Mouse (Mus musculus) forebrain, embryonic 12.5 days (tissue): Measurements from ENCODE around the gene Tmcc2. TPM values are rescaled to one million over a fixed set of nuclear protein-coding genes. Genes with fewer than 3 reads are reported as not detected.

ENCODE experiments used
- ATAC-seq: fragments of 200-750 bp; cut with Nextera tagmentation; 2 replicates; pipeline ENCODE4 v1.8.0; 2017; ENCODE audit warnings: moderate TSS enrichment; ENCODE audit not compliant: low FRiP score
- H3K27ac ChIP-seq: fragments of 300-500 bp; sonication (generic); 2 replicates; pipeline ENCODE4 v1.5.1; 2016; ENCODE audit warnings: mild to moderate bottlenecking
- H3K27me3 ChIP-seq: fragments of 300-500 bp; sonication (generic); 2 replicates; pipeline ENCODE4 v1.6.1; 2016; ENCODE audit warnings: mild to moderate bottlenecking
- H3K36me3 ChIP-seq: fragments of 300-500 bp; sonication (generic); replicated peaks from 2 replicates; pipeline ENCODE4 v1.6.1; 2016; ENCODE audit warnings: mild to moderate bottlenecking
- H3K4me1 ChIP-seq: fragments of 300-500 bp; sonication (generic); 2 replicates; pipeline ENCODE4 v1.6.1; 2016
- H3K4me2 ChIP-seq: fragments of 300-500 bp; sonication (generic); 2 replicates; pipeline ENCODE4 v1.6.1; 2016; ENCODE audit warnings: mild to moderate bottlenecking, moderate library complexity
- H3K4me3 ChIP-seq: fragments of 300-500 bp; sonication (generic); replicated peaks from 2 replicates; pipeline ENCODE4 v1.5.1; 2016; ENCODE audit warnings: mild to moderate bottlenecking
- H3K9ac ChIP-seq: fragments of 300-500 bp; sonication (generic); 2 replicates; pipeline ENCODE4 v1.6.1; 2016; ENCODE audit warnings: mild to moderate bottlenecking
- H3K9me3 ChIP-seq: fragments of 300-500 bp; sonication (generic); 2 replicates; pipeline ENCODE4 v1.6.1; 2016
- WGBS: fragments of 180-500 bp; shearing (Covaris S2); methylation state at CpG from one replicate; pipeline ENCODE4 v1.1.7; 2016; 5-methylcytosine and 5-hydroxymethylcytosine counted together
- polyA plus RNA-seq: library from polyadenylated mRNA; unstranded; fragments of >200 nt; fragmentation: Nextera tagmentation; extraction: Ambion mirVana; gene quantifications from 2 replicates; pipeline ENCODE4 v1.2.1, GENCODE M21; 2016

The Tmcc2 gene
- polyA plus RNA-seq, 1 experiment from 2014 or later, result 26.9 TPM

DNA sequence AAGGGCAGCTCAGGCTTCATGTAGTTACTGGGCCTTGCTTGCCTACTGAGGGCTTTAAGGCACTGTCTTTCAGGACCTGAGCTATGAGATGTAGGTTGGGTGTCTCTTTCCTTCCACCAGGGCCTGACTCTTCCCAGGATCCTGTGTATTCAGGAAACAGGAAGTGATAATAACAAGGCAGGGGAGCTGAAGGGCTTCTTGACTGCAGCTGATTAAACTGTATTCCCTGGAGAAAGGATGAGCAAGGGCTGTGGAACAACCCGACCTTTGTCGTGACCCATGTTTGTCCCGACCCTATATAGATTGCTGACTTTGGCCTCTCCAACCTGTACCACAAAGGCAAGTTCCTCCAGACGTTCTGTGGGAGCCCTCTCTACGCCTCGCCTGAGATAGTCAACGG lies 61.4 kb downstream of the Tmcc2 start:
- H3K4me3 ChIP-seq, result no peak overlapping the region
- 0 out of 2 replicates have a peak overlapping the region, but pooled peaks have one; percentile 93 for H3K27ac ChIP-seq
- peaks cover 96% of the 10 kb centered on the region for H3K4me1 ChIP-seq
- H3K9me3 ChIP-seq, result no peaks in the 10 kb centered on the region
- H3K9ac ChIP-seq, result no peak overlapping the region
- ATAC-seq, result no peak
- 87% methylated on average over 7 of the region's 7 CpGs for WGBS
- H3K36me3 ChIP-seq, result peaks cover 76% of the 10 kb centered on the region
- H3K4me2 ChIP-seq, result no peak overlapping the region
- H3K27me3 ChIP-seq, result no peaks in the 10 kb centered on the region

- H3K27me3 ChIP-seq, result no peaks in the 10 kb centered on the region
- peak overlapping the region; percentile 25; the same call in 1 of the 2 replicates for H3K27ac ChIP-seq
- H3K9ac ChIP-seq, result no peak overlapping the region
- no peak overlapping the region for H3K4me3 ChIP-seq
- ATAC-seq, result no peak
- peaks cover 81% of the 10 kb centered on the region for H3K36me3 ChIP-seq
- 91% methylated on average over 3 of the region's 3 CpGs for WGBS
- H3K4me1 ChIP-seq, result peaks cover 96% of the 10 kb centered on the region
- no peak overlapping the region for H3K4me2 ChIP-seq
- H3K9me3 ChIP-seq, result no peaks in the 10 kb centered on the region
Observed at GRCm38 (mm10) chr1:132328565-132328964, 62.5 kb downstream of the Tmcc2 start.

DNA sequence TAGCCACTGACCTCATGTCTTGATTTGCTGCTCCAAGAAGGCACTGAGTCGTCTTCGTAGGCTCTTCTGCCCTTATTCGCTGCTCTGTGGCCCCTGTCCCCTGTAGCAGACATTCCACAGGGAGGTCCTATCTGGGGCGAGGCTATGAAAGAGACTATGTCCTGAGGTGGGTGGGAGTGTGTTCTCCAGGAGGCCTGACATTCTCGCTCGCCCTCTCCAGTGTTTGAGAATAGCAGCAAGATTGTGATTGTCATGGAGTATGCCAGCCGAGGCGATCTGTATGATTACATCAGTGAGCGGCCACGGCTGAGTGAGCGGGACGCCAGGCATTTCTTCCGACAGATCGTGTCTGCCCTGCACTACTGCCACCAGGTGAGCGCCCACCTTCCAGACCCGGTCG lies 63.6 kb downstream of the Tmcc2 start:
- Histone ChIP-seq H3K9ac (no peak overlapping the region; the same call in 1 of the 2 replicates), H3K27me3 (no peaks in the 10 kb centered on the region), H3K4me1 (peaks cover 96% of the 10 kb centered on the region), H3K4me2 (peak overlapping the region; percentile 6; the same call in 1 of the 2 replicates), H3K4me3 (no peak overlapping the region), H3K36me3 (peaks cover 78% of the 10 kb centered on the region), H3K27ac (peak overlapping the region; percentile 80), H3K9me3 (no peaks in the 10 kb centered on the region)
- 87% methylated on average over 17 of the region's 17 CpGs for WGBS
- ATAC-seq, result no peak

- peaks cover 96% of the 10 kb centered on the region for H3K4me1 ChIP-seq
- no peak overlapping the region for H3K4me3 ChIP-seq
- no peaks in the 10 kb centered on the region for H3K27me3 ChIP-seq
- ATAC-seq, result peak; percentile 13; the same call in 1 of the 2 replicates
- peaks cover 71% of the 10 kb centered on the region for H3K36me3 ChIP-seq
- H3K27ac ChIP-seq, result peak overlapping the region; percentile 80
- H3K4me2 ChIP-seq, result no peak overlapping the region
- WGBS, result 50% methylated on average over 9 of the region's 9 CpGs
- H3K9me3 ChIP-seq, result no peaks in the 10 kb centered on the region
- H3K9ac ChIP-seq, result no peak overlapping the region
Observed at GRCm38 (mm10) chr1:132326777-132327176, 64.3 kb downstream of the Tmcc2 start.

- Histone ChIP-seq H3K9ac (no peak overlapping the region), H3K36me3 (peaks cover 43% of the 10 kb centered on the region), H3K4me1 (peaks cover 100% of the 10 kb centered on the region), H3K27ac (peak overlapping the region; percentile 99), H3K27me3 (no peaks in the 10 kb centered on the region), H3K4me3 (no peak overlapping the region; the same call in 1 of the 2 replicates), H3K4me2 (peak overlapping the region; percentile 44), H3K9me3 (no peaks in the 10 kb centered on the region)
- ATAC-seq, result peak; percentile 88
- WGBS, result 6% methylated on average over 13 of the region's 13 CpGs
Observed at GRCm38 (mm10) chr1:132322711-132323542, 68.2 kb downstream of the Tmcc2 start.

DNA sequence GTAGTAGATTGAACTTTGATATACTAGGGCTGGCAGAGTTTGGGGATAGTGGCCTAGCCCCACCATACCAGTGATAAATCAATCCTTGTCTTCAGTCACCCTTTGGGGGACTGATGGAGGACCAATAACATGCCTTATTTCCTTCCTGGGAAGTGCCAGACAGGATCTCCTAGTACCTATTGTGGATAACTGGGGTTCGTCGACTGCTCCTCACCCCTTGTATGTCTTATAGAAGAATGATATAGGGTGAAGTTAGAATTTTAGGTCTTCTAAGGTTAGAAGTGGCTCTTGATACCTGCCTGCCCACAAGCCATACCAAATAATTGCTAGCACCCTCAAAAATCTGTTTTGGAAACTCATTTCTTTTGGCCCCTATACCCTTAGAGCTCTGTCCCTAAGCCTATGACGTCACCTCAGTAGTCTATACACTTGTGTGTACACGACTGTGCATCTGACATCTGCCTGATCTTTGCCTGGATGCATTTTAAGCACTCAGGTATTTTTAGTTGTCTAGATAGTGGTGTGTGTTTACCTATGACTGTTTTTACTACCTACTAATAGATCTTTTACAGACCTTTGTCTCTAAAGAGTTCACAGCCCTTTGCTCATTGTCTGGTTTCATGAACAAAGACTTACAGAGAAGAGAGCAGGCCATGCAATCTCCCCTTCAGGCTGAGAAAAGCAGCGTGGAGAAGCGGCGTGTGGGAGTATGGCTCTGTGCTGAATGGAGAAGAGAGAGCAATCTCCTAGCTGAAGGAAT lies 69.1 kb downstream of the Tmcc2 start:
- Histone ChIP-seq H3K9ac (0 out of 2 replicates have a peak overlapping the region, but pooled peaks have one; percentile 17), H3K4me3 (no peak overlapping the region), H3K27ac (peak overlapping the region; percentile 99), H3K9me3 (no peaks in the 10 kb centered on the region), H3K4me2 (peak overlapping the region; percentile 44), H3K27me3 (no peaks in the 10 kb centered on the region), H3K4me1 (peaks cover 99% of the 10 kb centered on the region), H3K36me3 (peaks cover 34% of the 10 kb centered on the region)
- peak; percentile 20; the same call in 1 of the 2 replicates for ATAC-seq
- WGBS, result 21% methylated on average over 7 of the region's 7 CpGs

DNA sequence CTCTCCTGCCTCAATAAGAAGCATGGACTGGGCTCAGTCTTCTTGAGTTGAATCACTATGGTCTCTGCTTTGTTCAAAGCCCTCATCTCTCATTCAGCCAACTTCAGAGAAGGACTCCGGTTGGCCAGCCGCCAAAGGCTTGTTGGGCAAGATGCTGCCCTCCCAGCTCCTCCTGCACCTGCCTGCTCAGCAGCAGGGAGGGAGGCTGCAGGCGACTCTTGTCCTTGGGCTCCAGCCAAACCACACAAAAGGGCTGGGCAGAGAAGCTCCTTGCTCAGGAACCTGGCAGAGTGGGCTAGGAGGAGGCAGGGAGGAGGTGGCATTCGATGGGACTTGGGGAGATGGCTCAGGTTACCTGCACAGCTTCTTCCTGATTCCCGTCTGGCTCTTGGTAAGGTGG lies 71.8 kb downstream of the Tmcc2 start:
- ATAC-seq, result peak; percentile 2; the same call in 1 of the 2 replicates
- H3K36me3 ChIP-seq, result 0 out of 2 replicates have a peak, but pooled peaks cover 8% of the 10 kb centered on the region
- no peaks in the 10 kb centered on the region for H3K27me3 ChIP-seq
- peak overlapping the region; percentile 89; the same call in 1 of the 2 replicates for H3K9ac ChIP-seq
- H3K4me2 ChIP-seq, result peak overlapping the region; percentile 76
- peak overlapping the region; percentile 83 for H3K4me3 ChIP-seq
- H3K27ac ChIP-seq, result peak overlapping the region; percentile 99
- H3K9me3 ChIP-seq, result no peaks in the 10 kb centered on the region
- H3K4me1 ChIP-seq, result peaks cover 80% of the 10 kb centered on the region
- WGBS, result 25% methylated on average over 5 of the region's 5 CpGs

- no peak for ATAC-seq
- no peaks in the 10 kb centered on the region for H3K9me3 ChIP-seq
- H3K27me3 ChIP-seq, result no peaks in the 10 kb centered on the region
- 0 out of 2 replicates have a peak, but pooled peaks cover 8% of the 10 kb centered on the region for H3K36me3 ChIP-seq
- H3K27ac ChIP-seq, result peak overlapping the region; percentile 99
- H3K9ac ChIP-seq, result peak overlapping the region; percentile 89
- H3K4me2 ChIP-seq, result peak overlapping the region; percentile 76
- H3K4me1 ChIP-seq, result peaks cover 69% of the 10 kb centered on the region
- peak overlapping the region; percentile 83 for H3K4me3 ChIP-seq
- 31% methylated on average over 8 of the region's 8 CpGs for WGBS
Observed at GRCm38 (mm10) chr1:132317894-132318863, 72.9 kb downstream of the Tmcc2 start.

- WGBS, result 8% methylated on average over 4 of the region's 4 CpGs
- peaks cover 66% of the 10 kb centered on the region for H3K4me1 ChIP-seq
- no peaks in the 10 kb centered on the region for H3K27me3 ChIP-seq
- no peaks in the 10 kb centered on the region for H3K9me3 ChIP-seq
- H3K27ac ChIP-seq, result peak overlapping the region; percentile 99
- H3K4me3 ChIP-seq, result peak overlapping the region; percentile 83
- H3K36me3 ChIP-seq, result 0 out of 2 replicates have a peak, but pooled peaks cover 8% of the 10 kb centered on the region
- H3K4me2 ChIP-seq, result peak overlapping the region; percentile 76
- no peak for ATAC-seq
- H3K9ac ChIP-seq, result peak overlapping the region; percentile 89
Observed at GRCm38 (mm10) chr1:132317413-132317812, 73.7 kb downstream of the Tmcc2 start.

DNA sequence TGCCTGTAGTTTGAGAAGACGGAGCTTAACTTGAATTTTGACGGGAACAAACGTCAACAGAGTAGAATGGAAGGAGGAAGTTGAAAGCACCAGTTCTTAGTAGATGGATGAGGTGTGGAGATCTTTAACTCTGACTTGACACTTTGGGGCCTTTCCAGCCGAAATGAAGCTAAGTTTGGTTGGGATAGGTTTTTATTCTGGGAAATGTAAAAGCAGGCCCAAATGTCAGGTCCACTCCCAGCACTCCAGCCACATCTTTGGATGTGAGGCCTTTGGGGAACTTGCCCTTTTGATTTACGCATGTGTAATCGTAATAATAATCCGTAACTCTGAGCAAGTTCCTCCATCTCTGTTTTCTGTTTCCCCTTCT lies 74.5 kb downstream of the Tmcc2 start:
- peak overlapping the region; percentile 99 for H3K27ac ChIP-seq
- peak overlapping the region; percentile 89 for H3K9ac ChIP-seq
- H3K4me1 ChIP-seq, result peaks cover 58% of the 10 kb centered on the region
- no peak for ATAC-seq
- H3K36me3 ChIP-seq, result 0 out of 2 replicates have a peak, but pooled peaks cover 8% of the 10 kb centered on the region
- 13% methylated on average over 7 of the region's 7 CpGs for WGBS
- peak overlapping the region; percentile 76 for H3K4me2 ChIP-seq
- H3K9me3 ChIP-seq, result no peaks in the 10 kb centered on the region
- H3K4me3 ChIP-seq, result peak overlapping the region; percentile 83
- no peaks in the 10 kb centered on the region for H3K27me3 ChIP-seq

DNA sequence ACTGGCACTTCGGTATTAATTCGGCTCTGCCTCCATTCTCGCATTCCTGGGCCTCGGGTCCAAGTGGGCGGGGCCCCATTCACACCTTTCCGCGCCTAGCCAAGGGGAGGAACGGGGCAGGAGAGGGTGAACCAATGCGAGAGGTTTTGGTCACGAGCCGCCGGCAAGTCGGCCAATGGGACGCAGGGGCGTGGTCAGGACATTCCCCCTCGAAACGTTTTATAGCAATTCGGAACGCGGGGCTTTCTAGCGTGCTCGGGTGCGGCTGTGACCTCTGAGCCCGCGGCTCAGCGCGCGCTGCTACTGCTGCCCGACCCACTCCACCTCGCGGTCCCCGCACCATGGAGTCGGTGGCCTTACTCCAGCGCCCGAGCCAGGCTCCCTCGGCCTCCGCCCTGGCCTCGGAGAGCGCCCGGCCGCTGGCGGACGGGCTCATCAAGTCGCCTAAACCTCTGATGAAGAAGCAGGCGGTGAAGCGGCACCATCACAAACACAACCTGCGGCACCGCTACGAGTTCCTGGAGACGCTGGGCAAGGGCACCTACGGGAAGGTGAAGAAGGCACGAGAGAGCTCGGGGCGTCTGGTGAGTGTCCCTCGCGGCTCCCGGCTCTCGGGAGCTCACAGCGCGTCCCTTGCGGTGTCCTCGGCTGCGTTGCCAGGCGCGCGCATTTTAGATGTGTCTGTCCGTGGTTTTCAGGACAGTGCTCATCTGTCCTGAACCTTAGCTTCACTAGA lies 75.0 kb downstream of the Tmcc2 start, which contains the start of gene Nuak2:
Nuak2 (plus strand) TSS at position 238 of the 736 bp plus-strand sequence.
- Histone ChIP-seq H3K9me3 (no peaks in the 10 kb centered on the region), H3K4me1 (peaks cover 53% of the 10 kb centered on the region), H3K9ac (peak within 1 kb of the TSS; percentile 89), H3K4me2 (peak within 1 kb of the TSS; percentile 76), H3K27me3 (no peaks in the 10 kb centered on the region), H3K36me3 (0 out of 2 replicates have a peak, but pooled peaks cover 8% of the 10 kb centered on the region), H3K4me3 (peak within 1 kb of the TSS; percentile 83), H3K27ac (peak within 1 kb of the TSS; percentile 99)
- ATAC-seq, result peak; percentile 85
- under 1% methylated on average over 67 of the region's 67 CpGs for WGBS
